Mouse (Mus musculus) intestine, postnatal 0 days (tissue): ENCODE measurements around the gene Galnt3. TPM values are rescaled to one million over a fixed set of nuclear protein-coding genes. Genes with fewer than 3 reads are reported as not detected.

Experiments used
- ATAC-seq: fragments of 200-750 bp; cut with Nextera tagmentation; 2 replicates; pipeline ENCODE4 v1.8.0; 2017; ENCODE audit warnings: mild to moderate bottlenecking, moderate TSS enrichment, moderate library complexity
- H3K27ac ChIP-seq: fragments of 300-500 bp; sonication (generic); 2 replicates; pipeline ENCODE4 v1.5.1; 2014; ENCODE audit warnings: mild to moderate bottlenecking, low read depth, low read length, moderate library complexity
- H3K27me3 ChIP-seq: fragments of 300-500 bp; sonication (generic); replicated peaks from 2 replicates; pipeline ENCODE4 v1.6.1; 2014; ENCODE audit warnings: low read length, mixed read lengths; ENCODE audit not compliant: control insufficient read depth, insufficient read depth
- H3K36me3 ChIP-seq: fragments of 300-500 bp; sonication (generic); 2 replicates; pipeline ENCODE4 v1.6.1; 2014; ENCODE audit warnings: mild to moderate bottlenecking, moderate library complexity; ENCODE audit not compliant: control insufficient read depth, insufficient read depth
- H3K4me1 ChIP-seq: fragments of 300-500 bp; sonication (generic); replicated peaks from 2 replicates; pipeline ENCODE4 v1.6.1; 2014; ENCODE audit warnings: antibody characterized with exemption, low read length, mixed read lengths; ENCODE audit not compliant: control insufficient read depth, insufficient read depth
- H3K4me2 ChIP-seq: fragments of 300-500 bp; sonication (generic); replicated peaks from 2 replicates; pipeline ENCODE4 v1.6.1; 2014; ENCODE audit warnings: low read depth, mild to moderate bottlenecking, moderate library complexity
- H3K4me3 ChIP-seq: fragments of 300-500 bp; sonication (generic); 2 replicates; pipeline ENCODE4 v1.5.1; 2014; ENCODE audit warnings: low read depth, low read length
- H3K9ac ChIP-seq: fragments of 300-500 bp; sonication (generic); 2 replicates; pipeline ENCODE4 v1.6.1; 2014; ENCODE audit warnings: mild to moderate bottlenecking, low read depth, low read length
- H3K9me3 ChIP-seq: fragments of 300-500 bp; sonication (generic); 2 replicates; pipeline ENCODE4 v1.6.1; 2016; ENCODE audit warnings: mixed run types; ENCODE audit not compliant: control insufficient read depth
- CTCF ChIP-seq: sonication (generic); IDR thresholded peaks from 2 replicates; pipeline ENCODE4 v1.5.1; 2016; ENCODE audit warnings: low read depth, mild to moderate bottlenecking, control low read depth, antibody characterized with exemption, moderate library complexity
- WGBS: fragments of 180-500 bp; shearing (Covaris S2); extraction: QIAGEN DNeasy Blood & Tissue Kit; methylation state at CpG from one replicate; pipeline ENCODE4 v1.1.7; 2014; 5-methylcytosine and 5-hydroxymethylcytosine counted together
- polyA plus RNA-seq: library from polyadenylated mRNA; unstranded; fragments of >200 nt; fragmentation: Nextera tagmentation; extraction: Ambion mirVana; gene quantifications from 2 replicates; pipeline ENCODE4 v1.2.1, GENCODE M21; 2015

The Galnt3 gene
- polyA plus RNA-seq, 1 experiment from 2014 or later = 19.9 TPM

GRCm38 (mm10) chr2:66100671-66101351 is 24.0 kb downstream of the Galnt3 start:
- WGBS = 75% methylated on average over 17 of the region's 17 CpGs
- H3K36me3 ChIP-seq = no peaks in the 10 kb centered on the region

GRCm38 (mm10) chr2:66100239-66100638 is 24.6 kb downstream of the Galnt3 start:
- Histone ChIP-seq H3K27me3 (no peaks in the 10 kb centered on the region), H3K27ac (no peak overlapping the region)

More at GRCm38 (mm10) chr2:66100671-66101351, 24.0 kb downstream of the Galnt3 start:
- Histone ChIP-seq H3K9me3 (no peaks in the 10 kb centered on the region), H3K4me1 (peaks cover 3% of the 10 kb centered on the region; the same call in 1 of the 2 replicates), H3K27me3 (no peaks in the 10 kb centered on the region), H3K4me3 (no peak overlapping the region), H3K9ac (no peak overlapping the region), H3K4me2 (no peak overlapping the region), H3K27ac (no peak overlapping the region)
- ATAC-seq = no peak
- TF ChIP-seq CTCF = no peak

DNA sequence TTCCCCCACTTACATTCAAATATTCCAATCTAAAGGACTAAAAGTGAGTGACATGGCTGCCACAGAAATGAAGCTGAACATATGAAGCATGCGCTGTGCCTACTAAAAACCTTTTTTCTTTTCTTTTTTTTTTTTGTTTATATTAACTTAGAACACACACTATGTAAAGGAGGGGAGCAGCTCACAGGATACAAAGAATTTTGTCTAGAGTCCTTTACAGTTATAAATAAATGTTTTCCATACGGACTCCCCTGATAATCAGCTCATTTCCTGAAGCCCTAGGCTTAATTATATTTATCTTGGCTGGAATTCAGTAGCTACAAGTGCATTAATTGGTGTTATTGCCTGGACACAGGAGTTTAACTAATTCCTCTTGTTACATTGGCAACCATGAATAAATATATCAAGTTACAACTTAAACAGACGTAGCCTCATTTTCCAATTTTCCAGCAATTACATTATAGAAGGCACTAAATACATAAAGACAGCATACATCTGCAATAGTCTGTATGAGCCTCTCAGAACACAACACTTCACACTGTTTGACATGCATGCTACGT is 30.1 kb downstream of the Galnt3 start:
- Histone ChIP-seq H3K9ac (no peak overlapping the region), H3K27me3 (no peaks in the 10 kb centered on the region), H3K36me3 (no peaks in the 10 kb centered on the region), H3K4me2 (no peak overlapping the region), H3K4me1 (no peaks in the 10 kb centered on the region), H3K27ac (no peak overlapping the region), H3K4me3 (no peak overlapping the region), H3K9me3 (no peaks in the 10 kb centered on the region)
- no peak for ATAC-seq
- TF ChIP-seq CTCF = no peak
- WGBS = 50% methylated on average over 4 of the region's 4 CpGs

More at GRCm38 (mm10) chr2:66100239-66100638, 24.6 kb downstream of the Galnt3 start:
- no peak for TF ChIP-seq CTCF
- H3K9me3 ChIP-seq = no peaks in the 10 kb centered on the region
- 80% methylated on average over 7 of the region's 7 CpGs for WGBS
- ATAC-seq = no peak
- H3K36me3 ChIP-seq = no peaks in the 10 kb centered on the region
- H3K4me3 ChIP-seq = no peak overlapping the region
- H3K4me2 ChIP-seq = no peak overlapping the region
- H3K4me1 ChIP-seq = peaks cover 3% of the 10 kb centered on the region; the same call in 1 of the 2 replicates
- H3K9ac ChIP-seq = no peak overlapping the region

DNA sequence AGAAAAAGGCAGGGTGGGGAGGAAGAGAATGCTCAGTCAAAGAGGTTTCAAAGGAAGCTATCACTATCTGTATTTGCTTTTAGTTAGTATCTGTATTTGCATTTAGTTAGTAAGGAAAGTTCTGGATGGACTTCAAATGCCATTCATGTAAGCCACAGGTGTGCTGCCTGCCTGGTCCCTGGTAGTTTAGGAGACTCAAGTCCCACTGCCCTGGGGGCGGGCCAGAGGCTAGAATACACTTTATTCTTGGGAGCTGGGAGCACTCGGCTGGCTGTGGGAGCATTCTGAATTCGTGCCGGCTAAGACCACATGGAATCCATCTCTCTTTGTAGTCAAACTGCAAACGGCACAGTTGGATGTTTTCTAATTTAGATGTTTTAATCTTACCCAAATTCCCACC is 33.5 kb downstream of the Galnt3 start:
- no peak for TF ChIP-seq CTCF
- no peaks in the 10 kb centered on the region for H3K27me3 ChIP-seq

DNA sequence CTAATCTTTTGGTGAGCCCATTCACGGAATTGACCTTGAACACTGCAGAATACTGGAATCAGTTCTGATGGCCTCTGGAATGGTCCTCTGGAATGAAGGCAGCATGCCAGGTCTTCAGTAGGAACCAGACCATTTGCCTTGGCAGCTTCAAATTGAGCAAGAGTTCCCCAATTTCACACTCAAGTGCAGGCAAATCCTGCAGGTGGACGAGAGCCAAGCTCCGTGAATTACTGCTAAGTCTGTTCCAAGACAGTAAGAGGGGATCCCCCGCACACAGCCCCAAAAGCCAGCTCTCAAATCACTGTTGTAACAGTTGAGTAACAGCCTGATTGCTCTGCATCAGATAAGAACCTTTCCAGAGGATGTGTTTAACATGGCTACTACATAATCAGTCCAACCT is 42.9 kb downstream of the Galnt3 start:
- Histone ChIP-seq H3K27me3 (no peaks in the 10 kb centered on the region), H3K9ac (no peak overlapping the region), H3K4me2 (no peak overlapping the region), H3K27ac (no peak overlapping the region), H3K4me3 (no peak overlapping the region), H3K4me1 (no peaks in the 10 kb centered on the region), H3K36me3 (no peaks in the 10 kb centered on the region; the same call in 1 of the 2 replicates), H3K9me3 (no peaks in the 10 kb centered on the region)
- 58% methylated on average over 4 of the region's 4 CpGs for WGBS
- no peak for TF ChIP-seq CTCF
- no peak for ATAC-seq

More for the DNA sequence above, 33.5 kb downstream of the Galnt3 start:
- no peaks in the 10 kb centered on the region for H3K4me1 ChIP-seq
- no peak overlapping the region for H3K4me2 ChIP-seq
- H3K36me3 ChIP-seq = no peaks in the 10 kb centered on the region
- H3K9me3 ChIP-seq = no peaks in the 10 kb centered on the region
- H3K27ac ChIP-seq = no peak overlapping the region
- no peak overlapping the region for H3K9ac ChIP-seq
- no peak for ATAC-seq
- WGBS = 54% methylated on average over 5 of the region's 5 CpGs
- no peak overlapping the region for H3K4me3 ChIP-seq

GRCm38 (mm10) chr2:66080731-66081130 is 44.1 kb downstream of the Galnt3 start:
- H3K4me1 ChIP-seq = no peaks in the 10 kb centered on the region
- no peaks in the 10 kb centered on the region for H3K9me3 ChIP-seq
- 83% methylated on average over 2 of the region's 2 CpGs for WGBS
- no peaks in the 10 kb centered on the region for H3K27me3 ChIP-seq
- H3K4me3 ChIP-seq = no peak overlapping the region
- no peak overlapping the region for H3K9ac ChIP-seq
- no peak for TF ChIP-seq CTCF
- no peak overlapping the region for H3K27ac ChIP-seq
- H3K36me3 ChIP-seq = no peaks in the 10 kb centered on the region; the same call in 1 of the 2 replicates
- ATAC-seq = no peak
- H3K4me2 ChIP-seq = no peak overlapping the region
